Mouse (Mus musculus) cortical plate, adult 2 months (tissue): ENCODE data around the gene Spats2l.

Experiments used
- CTCF ChIP-seq: fragments of 200-500 bp; IDR thresholded peaks from 2 replicates; pipeline ENCODE4 v1.5.1; 2011; ENCODE audit warnings: mild to moderate bottlenecking, control low read depth, low read length; ENCODE audit not compliant: insufficient read depth; ENCODE audit errors: extremely low read depth
- POLR2A ChIP-seq: fragments of 200-500 bp; IDR thresholded peaks from 2 replicates; pipeline ENCODE4 v1.6.1; 2011; ENCODE audit warnings: mild to moderate bottlenecking, low read length, control low read depth; ENCODE audit not compliant: insufficient read depth; ENCODE audit errors: extremely low read depth

DNA sequence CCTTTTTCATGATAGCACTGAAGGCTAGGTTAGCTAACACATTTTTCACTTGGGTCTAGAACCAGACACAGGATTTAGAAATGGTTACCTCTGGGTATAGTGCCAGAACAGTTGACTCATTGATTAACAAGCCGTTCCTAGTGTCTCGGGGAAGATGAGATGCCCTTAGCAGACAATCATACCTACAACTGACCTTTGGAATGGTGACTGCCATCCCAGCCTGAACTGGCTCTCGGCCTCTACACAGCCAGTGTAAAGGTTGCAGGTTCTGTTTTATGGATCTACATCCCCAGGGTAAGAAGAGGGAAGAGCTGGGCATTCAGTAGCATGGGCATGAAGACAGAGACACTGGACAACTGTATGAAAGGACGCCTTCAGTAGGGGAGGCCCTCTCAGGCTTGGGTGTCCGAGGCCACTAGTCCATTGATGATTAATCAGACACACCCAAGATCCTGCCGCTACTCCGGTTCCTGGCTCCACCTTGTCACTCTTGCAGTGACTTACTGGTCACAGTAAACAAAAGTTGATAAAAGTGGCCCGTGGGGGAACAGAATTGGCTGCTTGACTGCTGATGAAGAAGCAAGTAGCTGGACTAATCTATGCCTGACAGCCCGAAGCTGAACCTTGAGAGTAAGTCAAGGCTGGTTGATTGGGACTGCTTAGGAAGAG is 71.2 kb downstream of the Spats2l start:
- no peak for TF ChIP-seq POLR2A
- no peak for TF ChIP-seq CTCF
